Mouse (Mus musculus): ENCODE results near the gene Sytl1.

DNA sequence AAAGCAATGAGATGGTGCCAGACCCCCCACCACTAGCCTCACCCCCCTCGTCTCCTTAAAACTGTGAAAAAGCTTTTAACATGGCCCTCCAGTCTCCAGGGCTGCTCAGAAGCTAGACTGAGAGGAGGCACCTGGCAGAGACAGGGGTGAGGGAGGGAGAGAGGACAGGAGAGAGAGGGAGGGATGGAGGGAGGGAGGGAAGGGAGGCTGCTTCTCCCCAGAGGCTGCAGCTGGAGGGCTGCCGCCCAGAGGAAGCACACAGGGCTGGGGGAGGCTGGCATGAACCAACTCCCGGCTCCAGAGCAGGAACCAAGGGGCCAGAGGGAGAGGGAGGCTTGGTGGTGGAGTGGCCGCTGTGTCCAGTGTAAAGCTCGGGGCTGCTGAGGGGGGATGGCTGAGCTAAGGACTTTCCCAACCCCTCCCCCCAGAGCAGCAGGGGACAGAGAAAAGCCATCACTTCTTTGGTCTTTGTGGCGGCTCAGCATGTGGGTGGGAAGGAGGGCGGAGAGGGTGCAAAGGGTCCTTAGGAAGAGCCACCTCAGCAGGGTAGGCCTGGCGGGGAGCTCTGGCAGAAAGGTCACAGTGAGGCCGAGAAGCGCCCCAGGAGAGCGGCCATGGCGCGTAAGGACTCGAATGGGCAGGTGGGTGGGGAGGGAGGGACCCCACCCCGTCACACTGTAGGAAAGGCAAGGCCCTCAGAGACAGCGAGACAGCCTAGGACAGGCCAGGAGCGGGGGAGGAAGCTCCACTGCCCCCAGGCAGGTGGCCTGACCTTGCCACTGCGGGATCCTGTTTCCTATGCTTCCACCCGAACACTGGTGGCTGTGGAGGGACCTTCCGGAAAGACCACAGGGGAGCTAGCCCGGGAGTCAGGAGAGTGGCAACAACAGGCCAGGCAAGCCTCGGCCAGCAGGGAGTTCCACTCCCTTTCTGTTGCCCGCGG, 30.3 kb upstream of the Sytl1 start:
- TF ChIP-seq CTCF (IDR thresholded peaks at IDR 0.05; ENCODE audit: low read depth, low read length) (no peak), POLR2A (IDR thresholded peaks at IDR 0.05; ENCODE audit: borderline replicate concordance, low read depth, low read length) (no peak)

Data from bone marrow macrophage, adult 2 months (primary cell).